Mouse (Mus musculus) heart, adult 11 months (tissue): ENCODE measurements at regions not wholly inside any gene's neighbourhood (a gene's known extent, or its start where the extent isn't known, plus 50 kb on each side); places are given as distances from the start of the nearest gene placed in this dataset.

Experiments
- DNase-seq: peaks from one replicate; pipeline ENCODE4 v3.0.0; 2022

- peak; percentile 78 for DNase-seq
Measured at GRCm38 (mm10) chr13:99630356-99630755, 114.0 kb upstream of the Map1b start.

- DNase-seq, result no peak
Measured at GRCm38 (mm10) chr13:99625196-99625595, 108.9 kb upstream of the Map1b start.

GRCm38 (mm10) chr13:99618332-99618731, 102.0 kb upstream of the Map1b start:
- DNase-seq, result no peak

- no peak for DNase-seq
Measured at GRCm38 (mm10) chr13:99617457-99617856, 101.1 kb upstream of the Map1b start.

GRCm38 (mm10) chr13:99611715-99612494, 95.6 kb upstream of the Map1b start:
- peak; percentile 43 for DNase-seq

- peak; percentile 89 for DNase-seq
Measured at GRCm38 (mm10) chr13:99610498-99610897, 94.2 kb upstream of the Map1b start.

GRCm38 (mm10) chr13:99609151-99610146, 93.1 kb upstream of the Map1b start:
- DNase-seq, result peak; percentile 62

GRCm38 (mm10) chr13:99608591-99608990, 92.3 kb upstream of the Map1b start:
- DNase-seq, result peak; percentile 13

GRCm38 (mm10) chr13:99607208-99607607, 90.9 kb upstream of the Map1b start:
- peak; percentile 87 for DNase-seq

GRCm38 (mm10) chr13:99606606-99606990, 90.3 kb upstream of the Map1b start:
- peak; percentile 39 for DNase-seq

- DNase-seq, result peak; percentile 79
Measured at GRCm38 (mm10) chr13:99605866-99606605, 89.7 kb upstream of the Map1b start.

GRCm38 (mm10) chr13:99597891-99598290, 81.6 kb upstream of the Map1b start:
- peak; percentile 12 for DNase-seq

- DNase-seq, result peak; percentile 72
Measured at GRCm38 (mm10) chr13:99593846-99594813, 77.8 kb upstream of the Map1b start.

- peak; percentile 66 for DNase-seq
Measured at GRCm38 (mm10) chr13:99593243-99593635, 76.9 kb upstream of the Map1b start.

GRCm38 (mm10) chr13:99592596-99593242, 76.4 kb upstream of the Map1b start:
- DNase-seq, result peak; percentile 86

- peak; percentile 56 for DNase-seq
Measured at GRCm38 (mm10) chr13:99588646-99589045, 72.3 kb upstream of the Map1b start.

GRCm38 (mm10) chr13:99583841-99584240, 67.5 kb upstream of the Map1b start:
- DNase-seq, result no peak

GRCm38 (mm10) chr13:99580296-99580695, 64.0 kb upstream of the Map1b start:
- DNase-seq, result peak; percentile 13

GRCm38 (mm10) chr13:99579596-99580175, 63.3 kb upstream of the Map1b start:
- peak; percentile 82 for DNase-seq

- peak; percentile 14 for DNase-seq
Measured at GRCm38 (mm10) chr13:99577686-99578085, 61.3 kb upstream of the Map1b start.

- peak; percentile 63 for DNase-seq
Measured at GRCm38 (mm10) chr13:99573021-99573420, 56.7 kb upstream of the Map1b start.
